Mouse (Mus musculus): ENCODE measurements around the gene Slc45a3.

- TF ChIP-seq CTCF (IDR thresholded peaks at IDR 0.05; ENCODE audit: low read depth, low read length) (no peak), GATA1 (IDR thresholded peaks at IDR 0.05; ENCODE audit: borderline replicate concordance, low read length) (no peak), TAL1 (conservative IDR thresholded peaks at IDR 0.05; ENCODE audit: low read depth, low read length) (no peak), GATA2 (IDR thresholded peaks at IDR 0.05; ENCODE audit: borderline replicate concordance, low read depth, low read length) (no peak)
These were observed 65.2 kb downstream of the Slc45a3 start for GRCm38 (mm10) chr1:132027978-132028377.

Data from G1E (cell line).